Mouse (Mus musculus) bone marrow, adult 2 months (tissue): ENCODE data around the gene Rab42.

Experiments
- CTCF ChIP-seq: fragments of 200-500 bp; IDR thresholded peaks from 2 replicates; pipeline ENCODE4 v1.5.1; 2011; ENCODE audit warnings: low read length, control low read depth; ENCODE audit not compliant: control insufficient read depth, insufficient read depth
- POLR2A ChIP-seq: fragments of 200-500 bp; IDR thresholded peaks from 2 replicates; pipeline ENCODE4 v1.6.1; 2011; ENCODE audit warnings: low read depth, mild to moderate bottlenecking, control low read depth, low read length, borderline replicate concordance; ENCODE audit not compliant: control insufficient read depth

DNA sequence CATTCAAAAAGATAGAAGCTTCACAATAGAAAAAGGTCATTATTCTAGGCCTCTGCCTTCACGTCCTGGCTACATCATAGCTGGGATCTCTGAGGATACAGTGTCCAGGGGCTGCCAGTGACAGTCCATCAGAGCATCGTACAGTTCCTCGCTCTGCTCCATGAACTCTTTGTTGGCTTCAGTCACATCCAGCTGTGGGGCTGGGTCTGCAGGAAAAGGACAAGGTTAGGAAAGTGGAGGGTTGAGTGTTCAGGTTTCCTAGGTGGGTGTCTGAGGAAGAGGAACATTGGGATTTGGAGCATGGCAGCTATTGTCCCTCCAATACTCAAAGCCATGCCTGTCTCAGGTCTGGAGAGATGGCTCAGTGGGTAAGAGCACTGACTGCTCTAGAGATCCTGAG lies 8.6 kb upstream of the Rab42 start:
- TF ChIP-seq CTCF (no peak), POLR2A (no peak)
